Mouse (Mus musculus): ENCODE results near the gene Furin. TPM values are rescaled to one million over a fixed set of nuclear protein-coding genes. Genes with fewer than 3 reads are reported as not detected.
A peak's percentile ranks its signal among the peaks of the same experiment; 100 is the strongest.

Furin gene
- total and polyA plus RNA-seq, 3 experiments: 21.3 to 30.4 (median 25.1) TPM

GRCm38 (mm10) chr7:80340793-80341192 lies 64.4 kb downstream of the Furin start, which contains the start of gene Unc45a:
Gene Unc45a (minus strand): TSS chr7:80341005.
- no peaks in the 10 kb centered on the region for H3K27me3 ChIP-seq (ENCODE audit: insufficient read depth, low read length)
- peaks cover 55% of the 10 kb centered on the region for H3K4me1 ChIP-seq (ENCODE audit: insufficient read depth, low read depth, low read length)
- H3K9me3 ChIP-seq (replicated peaks): no peaks in the 10 kb centered on the region
- H3K36me3 ChIP-seq (replicated peaks): peaks cover 40% of the 10 kb centered on the region
- TF ChIP-seq CTCF (IDR thresholded peaks at IDR 0.05; ENCODE audit: low read depth, low read length) (peak; percentile 44; the same call in 1 of the 2 replicates), POLR2AphosphoS5 (IDR thresholded peaks at IDR 0.05; ENCODE audit: insufficient replicate concordance, low read depth, low read length) (no peak)
- H3K4me3 ChIP-seq (ENCODE audit: low read depth, low read length): peak within 1 kb of the TSS; percentile 76
- ATAC-seq (ENCODE audit: extremely low read depth, insufficient number of reproducible peaks, low FRiP score, poor library complexity, severe bottlenecking) (peak; percentile 43; the same call in 1 of the 2 replicates), DNase-seq (ENCODE audit: low spot score) (peak; percentile 80)

- Histone ChIP-seq H3K27me3 (ENCODE audit: insufficient read depth, low read length) (no peaks in the 10 kb centered on the region), H3K4me3 (ENCODE audit: low read depth, low read length) (peak overlapping the region; percentile 76), H3K9me3 (replicated peaks) (no peaks in the 10 kb centered on the region), H3K4me1 (ENCODE audit: insufficient read depth, low read depth, low read length) (peaks cover 53% of the 10 kb centered on the region), H3K36me3 (replicated peaks) (peaks cover 42% of the 10 kb centered on the region)
- peak; percentile 92 for DNase-seq (ENCODE audit: low spot score)
- peak; percentile 85 for ATAC-seq (ENCODE audit: extremely low read depth, insufficient number of reproducible peaks, low FRiP score, poor library complexity, severe bottlenecking)
- TF ChIP-seq TAL1 (conservative IDR thresholded peaks at IDR 0.05; ENCODE audit: low read depth, low read length) (no peak), GATA1 (IDR thresholded peaks at IDR 0.05; ENCODE audit: borderline replicate concordance, low read length) (no peak), GATA2 (IDR thresholded peaks at IDR 0.05; ENCODE audit: borderline replicate concordance, low read depth, low read length) (no peak), CTCF (IDR thresholded peaks at IDR 0.05; ENCODE audit: low read depth, low read length) (peak; percentile 30; the same call in 1 of the 2 replicates)
These were observed 65.2 kb downstream of the Furin start for GRCm38 (mm10) chr7:80339793-80340628.

GRCm38 (mm10) chr7:80339371-80339770 lies 65.9 kb downstream of the Furin start:
- ATAC-seq (ENCODE audit: extremely low read depth, insufficient number of reproducible peaks, low FRiP score, poor library complexity, severe bottlenecking): no peak
- TF ChIP-seq CTCF (IDR thresholded peaks at IDR 0.05; ENCODE audit: low read depth, low read length) (no peak), POLR2AphosphoS5 (IDR thresholded peaks at IDR 0.05; ENCODE audit: insufficient replicate concordance, low read depth, low read length) (no peak), TAL1 (conservative IDR thresholded peaks at IDR 0.05; ENCODE audit: low read depth, low read length) (no peak), GATA2 (IDR thresholded peaks at IDR 0.05; ENCODE audit: borderline replicate concordance, low read depth, low read length) (no peak), GATA1 (IDR thresholded peaks at IDR 0.05; ENCODE audit: borderline replicate concordance, low read length) (no peak)
- Histone ChIP-seq H3K4me1 (ENCODE audit: insufficient read depth, low read depth, low read length) (peaks cover 53% of the 10 kb centered on the region), H3K27me3 (ENCODE audit: insufficient read depth, low read length) (no peaks in the 10 kb centered on the region), H3K36me3 (replicated peaks) (peaks cover 49% of the 10 kb centered on the region), H3K9me3 (replicated peaks) (no peaks in the 10 kb centered on the region), H3K4me3 (ENCODE audit: low read depth, low read length) (peak overlapping the region; percentile 76)
- DNase-seq (ENCODE audit: low spot score): peak; percentile 10

Other genes with a start within 250 kb of the Furin start
- gene Sema4b, start 218.6 kb downstream of the Furin start, total RNA-seq (2014; fragmentation: Nextera tagmentation): 35.6 and 69.0 TPM in 2 replicates
- gene Sema4b, start 218.6 kb downstream of the Furin start, total RNA-seq (2017): 21.7 and 23.9 TPM in 2 replicates
- 19.0 and 26.5 TPM in 2 replicates for gene Sema4b, start 218.6 kb downstream of the Furin start, polyA plus RNA-seq (2012)
- gene Cib1, start 172.6 kb downstream of the Furin start, total RNA-seq (2014; fragmentation: Nextera tagmentation): 35.2 and 44.2 TPM in 2 replicates
- gene Cib1, start 172.6 kb downstream of the Furin start, total RNA-seq (2017): 82.9 and 124 TPM in 2 replicates
- 43.6 and 49.6 TPM in 2 replicates for gene Cib1, start 172.6 kb downstream of the Furin start, polyA plus RNA-seq (2012)
- gene Gdpgp1, start 172.6 kb downstream of the Furin start, total RNA-seq (2014; fragmentation: Nextera tagmentation): 10.2 and 14.1 TPM in 2 replicates
- gene Gdpgp1, start 172.6 kb downstream of the Furin start, total RNA-seq (2017): 5.9 and 6.2 TPM in 2 replicates
- 3.7 and 3.8 TPM in 2 replicates for gene Gdpgp1, start 172.6 kb downstream of the Furin start, polyA plus RNA-seq (2012)
- gene Ttll13, start 159.1 kb downstream of the Furin start, total RNA-seq (2014; fragmentation: Nextera tagmentation): 1.5 and 3.7 TPM in 2 replicates
- gene Ttll13, start 159.1 kb downstream of the Furin start, total RNA-seq (2017): 0.35 and 3.3 TPM in 2 replicates
- gene Ttll13, start 159.1 kb downstream of the Furin start, polyA plus RNA-seq (2012): 0.13 and 0.26 TPM in 2 replicates
- gene Ngrn, start 144.2 kb downstream of the Furin start, total RNA-seq (2014; fragmentation: Nextera tagmentation): 40.6 and 61.3 TPM in 2 replicates
- 76.2 and 82.7 TPM in 2 replicates for gene Ngrn, start 144.2 kb downstream of the Furin start, total RNA-seq (2017)
- gene Ngrn, start 144.2 kb downstream of the Furin start, polyA plus RNA-seq (2012): 41.9 and 43.6 TPM in 2 replicates
- gene Vps33b, start 135.8 kb downstream of the Furin start, total RNA-seq (2014; fragmentation: Nextera tagmentation): 50.7 and 77.5 TPM in 2 replicates
- gene Vps33b, start 135.8 kb downstream of the Furin start, total RNA-seq (2017): 29.7 and 33.2 TPM in 2 replicates
- 4.1 and 4.3 TPM in 2 replicates for gene Vps33b, start 135.8 kb downstream of the Furin start, polyA plus RNA-seq (2012)
- 188 and 229 TPM in 2 replicates for gene Prc1, start 111.0 kb downstream of the Furin start, total RNA-seq (2014; fragmentation: Nextera tagmentation)
- gene Prc1, start 111.0 kb downstream of the Furin start, total RNA-seq (2017): 158 and 161 TPM in 2 replicates
- gene Prc1, start 111.0 kb downstream of the Furin start, polyA plus RNA-seq (2012): 13.4 and 14.6 TPM in 2 replicates
- 22.7 and 25.8 TPM in 2 replicates for gene Rccd1, start 81.0 kb downstream of the Furin start, total RNA-seq (2014; fragmentation: Nextera tagmentation)
- 27.8 and 28.7 TPM in 2 replicates for gene Rccd1, start 81.0 kb downstream of the Furin start, total RNA-seq (2017)
- 12.5 and 14.3 TPM in 2 replicates for gene Rccd1, start 81.0 kb downstream of the Furin start, polyA plus RNA-seq (2012)
- 14.9 and 19.9 TPM in 2 replicates for gene Unc45a, start 64.4 kb downstream of the Furin start, total RNA-seq (2014; fragmentation: Nextera tagmentation)
- 24.1 and 27.1 TPM in 2 replicates for gene Unc45a, start 64.4 kb downstream of the Furin start, total RNA-seq (2017)
- gene Unc45a, start 64.4 kb downstream of the Furin start, polyA plus RNA-seq (2012): 37.4 and 39.0 TPM in 2 replicates
- 64.8 and 66.3 TPM in 2 replicates for gene Hddc3, start 62.3 kb downstream of the Furin start, total RNA-seq (2014; fragmentation: Nextera tagmentation)
- gene Hddc3, start 62.3 kb downstream of the Furin start, total RNA-seq (2017): 114 and 124 TPM in 2 replicates
- gene Hddc3, start 62.3 kb downstream of the Furin start, polyA plus RNA-seq (2012): 48.9 and 55.0 TPM in 2 replicates
- gene Man2a2, start 34.1 kb downstream of the Furin start, total RNA-seq (2014; fragmentation: Nextera tagmentation): 58.7 and 63.1 TPM in 2 replicates
- 49.3 and 57.3 TPM in 2 replicates for gene Man2a2, start 34.1 kb downstream of the Furin start, total RNA-seq (2017)
- gene Man2a2, start 34.1 kb downstream of the Furin start, polyA plus RNA-seq (2012): 31.7 and 37.0 TPM in 2 replicates
- gene Fes, start 17.5 kb downstream of the Furin start, total RNA-seq (2014; fragmentation: Nextera tagmentation): 1.5 and 2.7 TPM in 2 replicates
- gene Fes, start 17.5 kb downstream of the Furin start, total RNA-seq (2017): 5.4 TPM in 2 replicates
- gene Fes, start 17.5 kb downstream of the Furin start, polyA plus RNA-seq (2012): 3.4 and 4.9 TPM in 2 replicates
- 198 and 220 TPM in 2 replicates for gene Blm, start 129.7 kb upstream of the Furin start, total RNA-seq (2014; fragmentation: Nextera tagmentation)
- gene Blm, start 129.7 kb upstream of the Furin start, total RNA-seq (2017): 76.4 and 89.2 TPM in 2 replicates
- 81.8 and 96.9 TPM in 2 replicates for gene Blm, start 129.7 kb upstream of the Furin start, polyA plus RNA-seq (2012)